Mouse (Mus musculus) neural tube, embryonic 12.5 days (tissue): Measurements from ENCODE around the gene Agap1. TPM values are rescaled to one million over a fixed set of nuclear protein-coding genes. Genes with fewer than 3 reads are reported as not detected.

Experiments used
- ATAC-seq: fragments of 200-750 bp; cut with Nextera tagmentation; 2 replicates; pipeline ENCODE4 v1.8.0; 2017; ENCODE audit warnings: low read depth, mild to moderate bottlenecking, moderate TSS enrichment, moderate library complexity; ENCODE audit not compliant: low FRiP score
- H3K27ac ChIP-seq: fragments of 300-500 bp; sonication (generic); 2 replicates; pipeline ENCODE4 v1.5.1; 2016
- H3K27me3 ChIP-seq: fragments of 300-500 bp; sonication (generic); replicated peaks from 2 replicates; pipeline ENCODE4 v1.6.1; 2016; ENCODE audit warnings: mild to moderate bottlenecking
- H3K36me3 ChIP-seq: fragments of 300-500 bp; sonication (generic); 2 replicates; pipeline ENCODE4 v1.6.1; 2016; ENCODE audit warnings: mild to moderate bottlenecking
- H3K4me1 ChIP-seq: fragments of 300-500 bp; sonication (generic); 2 replicates; pipeline ENCODE4 v1.6.1; 2016
- H3K4me2 ChIP-seq: fragments of 300-500 bp; sonication (generic); replicated peaks from 2 replicates; pipeline ENCODE4 v1.6.1; 2016; ENCODE audit warnings: mild to moderate bottlenecking
- H3K4me3 ChIP-seq: fragments of 300-500 bp; sonication (generic); 2 replicates; pipeline ENCODE4 v1.5.1; 2016
- H3K9ac ChIP-seq: fragments of 300-500 bp; sonication (generic); 2 replicates; pipeline ENCODE4 v1.6.1; 2016; ENCODE audit warnings: mild to moderate bottlenecking
- H3K9me3 ChIP-seq: fragments of 300-500 bp; sonication (generic); 2 replicates; pipeline ENCODE4 v1.6.1; 2016; ENCODE audit warnings: mild to moderate bottlenecking
- WGBS: fragments of 180-500 bp; shearing (Covaris S2); methylation state at CpG from one replicate; pipeline ENCODE4 v1.1.7; 2016; 5-methylcytosine and 5-hydroxymethylcytosine counted together
- polyA plus RNA-seq: library from polyadenylated mRNA; unstranded; fragments of >200 nt; fragmentation: Nextera tagmentation; extraction: Ambion mirVana; gene quantifications from 2 replicates; pipeline ENCODE4 v1.2.1, GENCODE M21; 2016

Gene Agap1
- polyA plus RNA-seq, 1 experiment from 2014 or later: 76.1 TPM

DNA sequence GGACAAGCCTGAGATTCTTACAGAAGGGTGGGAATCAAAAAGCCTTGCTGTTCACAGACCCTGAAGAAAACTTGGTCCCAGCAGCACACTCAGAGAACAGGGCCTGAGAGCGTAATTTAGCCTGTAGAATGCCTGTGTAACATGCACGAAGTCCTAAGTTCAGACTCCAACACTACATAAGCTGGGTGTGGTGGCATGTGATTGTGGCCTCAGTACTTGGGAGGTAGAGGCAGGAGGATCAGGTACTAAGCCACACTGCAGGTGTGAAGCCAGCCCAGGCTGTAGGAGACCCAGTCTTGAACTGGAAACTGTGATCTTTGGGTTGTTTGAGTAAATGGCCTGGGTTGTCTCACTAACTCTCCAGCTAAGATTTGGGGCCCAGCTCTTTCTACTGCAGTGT, 180.5 kb downstream of the Agap1 start:
- Histone ChIP-seq H3K27me3 (no peaks in the 10 kb centered on the region), H3K4me1 (no peaks in the 10 kb centered on the region), H3K9me3 (no peaks in the 10 kb centered on the region), H3K9ac (no peak overlapping the region), H3K36me3 (peaks cover 55% of the 10 kb centered on the region), H3K4me3 (no peak overlapping the region), H3K4me2 (no peak overlapping the region), H3K27ac (no peak overlapping the region)
- 90% methylated on average over 2 of the region's 2 CpGs for WGBS
- ATAC-seq: no peak

DNA sequence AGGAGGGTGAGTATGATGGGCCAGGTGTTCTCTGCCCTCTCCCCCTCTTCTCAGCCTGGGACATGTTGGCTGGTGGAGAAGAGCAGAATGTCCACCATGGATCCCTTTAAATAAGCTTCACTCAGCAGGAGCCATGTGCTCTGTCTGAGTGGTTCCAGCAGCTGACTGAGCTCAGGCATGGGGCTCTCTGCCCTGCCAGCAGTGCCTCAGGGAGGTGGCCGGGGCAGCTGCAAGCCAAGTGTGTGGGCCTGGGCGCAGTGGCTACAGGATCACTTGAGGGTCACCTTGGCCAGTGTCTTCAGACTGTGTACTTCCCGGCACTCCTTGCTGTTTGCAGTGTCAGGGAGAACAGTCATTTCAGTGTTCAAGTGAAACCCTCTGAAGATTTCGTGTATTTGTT, 183.1 kb downstream of the Agap1 start:
- WGBS: 92% methylated on average over 4 of the region's 4 CpGs
- Histone ChIP-seq H3K36me3 (peaks cover 52% of the 10 kb centered on the region), H3K27ac (no peak overlapping the region), H3K27me3 (no peaks in the 10 kb centered on the region), H3K9me3 (no peaks in the 10 kb centered on the region), H3K4me1 (peaks cover 3% of the 10 kb centered on the region; the same call in 1 of the 2 replicates), H3K4me2 (no peak overlapping the region), H3K4me3 (no peak overlapping the region), H3K9ac (no peak overlapping the region)
- ATAC-seq: no peak

- no peaks in the 10 kb centered on the region for H3K9me3 ChIP-seq
- no peak overlapping the region for H3K4me2 ChIP-seq
- H3K36me3 ChIP-seq: peaks cover 7% of the 10 kb centered on the region
- WGBS: 64% methylated on average over 8 of the region's 8 CpGs
- H3K27me3 ChIP-seq: no peaks in the 10 kb centered on the region
- no peak overlapping the region for H3K4me3 ChIP-seq
- no peak overlapping the region for H3K27ac ChIP-seq
- peaks cover 3% of the 10 kb centered on the region; the same call in 1 of the 2 replicates for H3K4me1 ChIP-seq
- H3K9ac ChIP-seq: no peak overlapping the region
- ATAC-seq: no peak
These were observed 189.0 kb downstream of the Agap1 start for GRCm38 (mm10) chr1:89643445-89644100.

GRCm38 (mm10) chr1:89644120-89644519, 189.5 kb downstream of the Agap1 start:
- H3K36me3 ChIP-seq: peaks cover 1% of the 10 kb centered on the region
- WGBS: 80% methylated on average over 11 of the region's 11 CpGs
- H3K9me3 ChIP-seq: no peaks in the 10 kb centered on the region
- no peak overlapping the region for H3K27ac ChIP-seq
- no peak overlapping the region for H3K4me3 ChIP-seq
- no peak for ATAC-seq
- H3K27me3 ChIP-seq: no peaks in the 10 kb centered on the region
- no peak overlapping the region for H3K4me2 ChIP-seq
- no peak overlapping the region for H3K9ac ChIP-seq
- peaks cover 3% of the 10 kb centered on the region; the same call in 1 of the 2 replicates for H3K4me1 ChIP-seq

DNA sequence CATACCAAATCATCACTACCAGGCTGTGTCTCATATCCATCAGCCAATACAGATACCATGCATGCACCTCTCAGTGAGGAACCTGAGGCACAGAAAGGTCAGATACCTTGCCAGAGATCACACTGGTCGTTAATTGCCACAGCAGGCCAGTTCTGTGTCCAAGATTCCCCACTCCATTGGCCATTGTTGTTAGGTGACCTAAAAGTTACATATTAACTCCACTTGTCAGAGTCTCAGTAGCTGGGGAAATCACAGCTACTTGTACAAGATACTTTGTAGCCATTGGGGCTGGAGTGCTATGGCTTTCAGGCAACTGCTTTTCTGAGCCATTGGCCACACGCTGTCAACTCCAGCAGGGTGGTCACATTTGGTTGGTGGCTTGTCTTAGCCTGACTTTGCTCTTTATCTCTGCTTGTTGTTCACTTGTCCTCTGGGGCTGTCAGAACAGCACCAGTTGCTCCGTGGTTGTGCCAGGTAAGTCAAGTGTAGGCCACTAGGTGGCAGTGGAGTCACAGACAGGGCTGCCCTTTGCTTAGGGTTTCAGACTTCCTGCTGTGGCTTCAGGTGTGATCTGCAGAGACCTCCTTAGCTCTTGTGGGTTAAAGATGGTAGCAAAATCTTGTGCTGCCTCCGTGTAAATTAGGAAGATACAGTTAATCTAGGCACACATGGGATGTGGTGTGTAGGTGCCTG, 191.9 kb downstream of the Agap1 start:
- Histone ChIP-seq H3K9ac (no peak overlapping the region), H3K27me3 (no peaks in the 10 kb centered on the region), H3K4me3 (no peak overlapping the region), H3K4me1 (peaks cover 6% of the 10 kb centered on the region; the same call in 1 of the 2 replicates), H3K4me2 (no peak overlapping the region), H3K27ac (no peak overlapping the region), H3K9me3 (no peaks in the 10 kb centered on the region), H3K36me3 (no peaks in the 10 kb centered on the region)
- ATAC-seq: peak; percentile 49; the same call in 1 of the 2 replicates
- WGBS: 9% methylated on average over 4 of the region's 4 CpGs

DNA sequence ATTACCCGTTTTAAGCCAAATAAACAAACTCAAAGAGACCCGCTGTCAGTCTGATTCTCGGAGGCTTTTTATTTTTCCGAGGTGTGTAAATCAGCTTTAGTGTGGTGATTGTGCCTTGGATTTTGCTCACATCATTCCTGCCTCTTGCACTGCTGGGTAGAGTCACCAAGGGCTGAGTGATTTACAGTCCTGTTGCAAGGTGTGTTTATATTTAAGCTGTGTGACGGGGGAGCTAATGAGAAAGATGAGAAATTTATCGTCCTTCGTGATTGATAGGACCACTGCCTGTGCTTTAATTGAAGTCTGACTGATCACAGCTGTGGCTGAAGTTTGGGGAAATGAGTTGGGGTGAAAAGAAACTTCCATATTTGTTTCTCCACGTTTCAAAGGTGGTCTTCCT, 192.9 kb downstream of the Agap1 start:
- no peak overlapping the region for H3K9ac ChIP-seq
- H3K27ac ChIP-seq: no peak overlapping the region
- H3K4me2 ChIP-seq: no peak overlapping the region
- H3K4me3 ChIP-seq: no peak overlapping the region
- H3K9me3 ChIP-seq: no peaks in the 10 kb centered on the region
- ATAC-seq: no peak
- no peaks in the 10 kb centered on the region for H3K27me3 ChIP-seq
- peaks cover 12% of the 10 kb centered on the region; the same call in 1 of the 2 replicates for H3K4me1 ChIP-seq
- WGBS: 62% methylated on average over 8 of the region's 8 CpGs
- H3K36me3 ChIP-seq: no peaks in the 10 kb centered on the region

DNA sequence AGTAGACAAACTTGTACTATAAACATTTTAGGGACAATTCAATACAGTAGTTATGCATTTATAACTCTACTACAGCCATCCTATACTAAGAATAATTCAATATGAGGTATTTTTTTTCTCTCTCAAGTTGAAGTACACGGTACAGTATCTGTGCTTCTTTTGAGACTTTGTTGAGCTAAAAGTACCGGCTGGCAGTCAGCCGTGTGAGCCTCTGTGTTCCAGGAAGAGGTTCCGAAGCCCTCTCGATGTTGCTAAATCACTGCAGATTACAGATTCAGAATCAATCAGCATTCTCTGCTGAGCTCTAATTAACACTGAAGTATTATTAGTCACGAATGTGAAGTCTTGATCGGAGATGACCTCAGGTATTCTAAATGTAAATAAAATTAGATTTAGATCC, 196.0 kb downstream of the Agap1 start:
- H3K9ac ChIP-seq: no peak overlapping the region
- WGBS: 86% methylated on average over 7 of the region's 7 CpGs
- H3K27me3 ChIP-seq: no peaks in the 10 kb centered on the region

GRCm38 (mm10) chr1:89656167-89656566, 201.6 kb downstream of the Agap1 start:
- Histone ChIP-seq H3K27me3 (no peaks in the 10 kb centered on the region), H3K36me3 (no peaks in the 10 kb centered on the region; the same call in 1 of the 2 replicates), H3K9ac (no peak overlapping the region), H3K27ac (no peak overlapping the region), H3K4me1 (peaks cover 26% of the 10 kb centered on the region; the same call in 1 of the 2 replicates), H3K4me2 (no peak overlapping the region), H3K9me3 (no peaks in the 10 kb centered on the region), H3K4me3 (no peak overlapping the region)
- no peak for ATAC-seq
- 86% methylated on average over 3 of the region's 3 CpGs for WGBS

More for the DNA sequence above, 196.0 kb downstream of the Agap1 start:
- ATAC-seq: no peak
- no peak overlapping the region for H3K4me2 ChIP-seq
- no peaks in the 10 kb centered on the region for H3K9me3 ChIP-seq
- H3K4me1 ChIP-seq: peaks cover 12% of the 10 kb centered on the region; the same call in 1 of the 2 replicates
- H3K4me3 ChIP-seq: no peak overlapping the region
- H3K36me3 ChIP-seq: no peaks in the 10 kb centered on the region; the same call in 1 of the 2 replicates
- no peak overlapping the region for H3K27ac ChIP-seq

DNA sequence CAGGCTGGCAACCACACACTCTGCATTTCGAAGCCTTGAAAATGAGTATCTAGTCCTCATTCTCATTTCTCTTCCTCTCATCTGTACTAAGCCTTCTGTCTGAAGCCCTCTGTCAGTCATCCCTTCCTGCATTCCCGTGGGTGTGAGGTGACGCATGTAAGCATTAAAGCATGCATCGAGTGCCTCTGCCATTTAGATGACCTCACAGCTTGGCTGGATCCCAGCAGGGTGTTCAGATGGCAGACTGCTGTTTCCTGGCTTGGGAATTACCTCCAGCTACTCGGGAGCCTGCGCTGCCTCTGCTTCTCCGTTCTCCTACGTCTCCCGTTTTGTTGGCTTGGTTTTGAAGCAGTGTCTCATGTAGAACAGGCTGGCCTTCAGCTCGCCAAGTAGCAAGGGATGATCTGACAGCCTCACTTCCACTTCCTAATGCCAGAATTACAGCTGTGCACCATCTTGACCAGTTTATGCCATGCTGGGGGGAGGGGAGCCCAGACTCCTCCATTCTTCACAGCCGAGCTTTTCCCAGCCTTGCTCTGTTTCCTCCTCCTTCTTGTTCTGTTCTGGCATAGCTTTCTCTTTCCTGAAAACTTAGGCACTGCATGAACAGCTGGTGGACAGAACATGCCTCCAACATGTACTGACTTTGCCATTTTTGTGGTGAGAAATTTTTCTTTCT, 202.2 kb downstream of the Agap1 start:
- Histone ChIP-seq H3K4me2 (no peak overlapping the region), H3K4me3 (no peak overlapping the region), H3K9ac (no peak overlapping the region), H3K27me3 (no peaks in the 10 kb centered on the region), H3K4me1 (peaks cover 21% of the 10 kb centered on the region; the same call in 1 of the 2 replicates), H3K9me3 (no peaks in the 10 kb centered on the region), H3K36me3 (no peaks in the 10 kb centered on the region; the same call in 1 of the 2 replicates), H3K27ac (no peak overlapping the region)
- no peak for ATAC-seq
- WGBS: 48% methylated on average over 11 of the region's 11 CpGs

DNA sequence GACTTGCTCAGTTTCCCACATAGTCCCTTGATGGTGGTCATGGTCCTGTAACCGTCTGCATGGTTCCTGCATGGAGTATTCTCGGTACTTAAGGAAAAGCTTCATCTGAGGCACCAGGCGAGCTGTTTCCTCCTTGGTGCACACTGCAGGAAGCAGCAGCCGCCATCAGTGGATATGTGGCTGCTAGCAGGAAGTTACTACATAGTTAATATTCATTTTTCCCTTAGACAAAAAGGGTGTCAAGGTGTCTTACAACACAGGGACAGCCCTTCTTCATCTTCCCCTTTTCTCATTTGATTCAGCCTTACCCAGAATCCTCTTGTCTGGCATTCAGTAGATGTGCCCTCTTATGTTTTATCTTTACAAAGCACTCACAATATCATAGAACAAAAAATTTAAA, 206.2 kb downstream of the Agap1 start:
- no peaks in the 10 kb centered on the region for H3K27me3 ChIP-seq
- WGBS: 94% methylated on average over 4 of the region's 4 CpGs

GRCm38 (mm10) chr1:89666154-89666553, 211.5 kb downstream of the Agap1 start:
- Histone ChIP-seq H3K27me3 (no peaks in the 10 kb centered on the region), H3K9ac (no peak overlapping the region), H3K4me3 (no peak overlapping the region), H3K4me2 (no peak overlapping the region), H3K4me1 (peaks cover 21% of the 10 kb centered on the region), H3K9me3 (no peaks in the 10 kb centered on the region), H3K36me3 (peaks cover 30% of the 10 kb centered on the region), H3K27ac (no peak overlapping the region)
- ATAC-seq: no peak
- 91% methylated on average over 5 of the region's 5 CpGs for WGBS

More for the DNA sequence above, 206.2 kb downstream of the Agap1 start:
- H3K4me1 ChIP-seq: peaks cover 13% of the 10 kb centered on the region; the same call in 1 of the 2 replicates
- H3K9me3 ChIP-seq: no peaks in the 10 kb centered on the region
- H3K9ac ChIP-seq: no peak overlapping the region
- H3K4me3 ChIP-seq: no peak overlapping the region
- H3K36me3 ChIP-seq: peaks cover 13% of the 10 kb centered on the region
- H3K27ac ChIP-seq: no peak overlapping the region
- no peak overlapping the region for H3K4me2 ChIP-seq
- no peak for ATAC-seq

GRCm38 (mm10) chr1:89667387-89667786, 212.8 kb downstream of the Agap1 start:
- Histone ChIP-seq H3K4me2 (no peak overlapping the region), H3K4me1 (peaks cover 30% of the 10 kb centered on the region), H3K27me3 (no peaks in the 10 kb centered on the region), H3K9me3 (no peaks in the 10 kb centered on the region), H3K27ac (no peak overlapping the region), H3K9ac (no peak overlapping the region), H3K4me3 (no peak overlapping the region), H3K36me3 (peaks cover 34% of the 10 kb centered on the region)
- 89% methylated on average over 7 of the region's 7 CpGs for WGBS
- no peak for ATAC-seq
